Mouse (Mus musculus) kidney, embryonic 15.5 days (tissue): Measurements from ENCODE around the gene Cenpm. TPM values are rescaled to one million over a fixed set of nuclear protein-coding genes. Genes with fewer than 3 reads are reported as not detected.
"Not testable (repeated sequence)": the region's sequence is repeated elsewhere in the genome, so short reads cannot be mapped to it uniquely, and the experiment has no call there.

ENCODE experiments used
- ATAC-seq: fragments of 200-750 bp; cut with Nextera tagmentation; replicated peaks from 2 replicates; pipeline ENCODE4 v1.8.0; 2017; ENCODE audit warnings: moderate TSS enrichment; ENCODE audit not compliant: low FRiP score
- H3K27ac ChIP-seq: fragments of 300-500 bp; sonication (generic); 2 replicates; pipeline ENCODE4 v1.5.1; 2015; ENCODE audit warnings: mild to moderate bottlenecking, inconsistent platforms
- H3K27me3 ChIP-seq: fragments of 300-500 bp; sonication (generic); 2 replicates; pipeline ENCODE4 v1.6.1; 2015; ENCODE audit warnings: inconsistent platforms
- H3K36me3 ChIP-seq: fragments of 300-500 bp; sonication (generic); 2 replicates; pipeline ENCODE4 v1.6.1; 2015; ENCODE audit warnings: inconsistent platforms
- H3K4me1 ChIP-seq: fragments of 300-500 bp; sonication (generic); 2 replicates; pipeline ENCODE4 v1.6.1; 2015; ENCODE audit warnings: inconsistent platforms
- H3K4me2 ChIP-seq: fragments of 300-500 bp; sonication (generic); 2 replicates; pipeline ENCODE4 v1.6.1; 2015; ENCODE audit warnings: moderate library complexity, mild to moderate bottlenecking, inconsistent platforms
- H3K4me3 ChIP-seq: fragments of 300-500 bp; sonication (generic); replicated peaks from 2 replicates; pipeline ENCODE4 v1.5.1; 2015; ENCODE audit warnings: mild to moderate bottlenecking, inconsistent platforms
- H3K9ac ChIP-seq: fragments of 300-500 bp; sonication (generic); 2 replicates; pipeline ENCODE4 v1.6.1; 2015; ENCODE audit warnings: mild to moderate bottlenecking, inconsistent platforms
- H3K9me3 ChIP-seq: fragments of 300-500 bp; sonication (generic); replicated peaks from 2 replicates; pipeline ENCODE4 v1.6.1; 2016; ENCODE audit warnings: inconsistent platforms
- WGBS: fragments of 180-500 bp; shearing (Covaris S2); methylation state at CpG from one replicate; pipeline ENCODE4 v1.1.7; 2015; ENCODE audit warnings: mixed read lengths; 5-methylcytosine and 5-hydroxymethylcytosine counted together
- polyA plus RNA-seq: library from polyadenylated mRNA; unstranded; fragments of >200 nt; fragmentation: Nextera tagmentation; extraction: Ambion mirVana; gene quantifications from 2 replicates; pipeline ENCODE4 v1.2.1, GENCODE M21; 2015

Cenpm gene
- polyA plus RNA-seq, 1 experiment from 2014 or later, result 84.2 TPM

GRCm38 (mm10) chr15:82271201-82271600, 26.7 kb upstream of the Cenpm start:
- Histone ChIP-seq H3K27me3 (peaks cover 48% of the 10 kb centered on the region), H3K4me1 (peaks cover 17% of the 10 kb centered on the region), H3K9ac (no peak overlapping the region), H3K4me3 (no peak overlapping the region), H3K36me3 (no peaks in the 10 kb centered on the region), H3K4me2 (no peak overlapping the region), H3K27ac (no peak overlapping the region), H3K9me3 (no peaks in the 10 kb centered on the region)
- WGBS, result 0% methylated on average over 5 of the region's 5 CpGs
- no peak for ATAC-seq

- 87% methylated on average over 9 of the region's 9 CpGs for whole genome bisulfite sequencing
- H3K27ac ChIP-seq, result no peak overlapping the region
- no peak overlapping the region for H3K9ac ChIP-seq
- 0 out of 2 replicates have a peak, but pooled peaks cover 2% of the 10 kb centered on the region for H3K4me1 ChIP-seq
- no peaks in the 10 kb centered on the region for H3K36me3 ChIP-seq
- H3K27me3 ChIP-seq, result peaks cover 27% of the 10 kb centered on the region
- ATAC-seq, result no peak
- H3K9me3 ChIP-seq, result no peaks in the 10 kb centered on the region
- H3K4me3 ChIP-seq, result no peak overlapping the region
- H3K4me2 ChIP-seq, result no peak overlapping the region
Observed at GRCm38 (mm10) chr15:82268783-82269182, 24.2 kb upstream of the Cenpm start.

- Histone ChIP-seq H3K27me3 (peaks cover 21% of the 10 kb centered on the region), H3K4me2 (no peak overlapping the region), H3K36me3 (no peaks in the 10 kb centered on the region), H3K4me3 (no peak overlapping the region), H3K9ac (no peak overlapping the region), H3K9me3 (no peaks in the 10 kb centered on the region), H3K27ac (no peak overlapping the region), H3K4me1 (0 out of 2 replicates have a peak, but pooled peaks cover 2% of the 10 kb centered on the region)
- WGBS, result 20% methylated on average over 3 of the region's 3 CpGs
- ATAC-seq, result no peak
Observed at GRCm38 (mm10) chr15:82268185-82268584, 23.6 kb upstream of the Cenpm start.

GRCm38 (mm10) chr15:82266356-82266755, 21.8 kb upstream of the Cenpm start:
- Histone ChIP-seq H3K9me3 (no peaks in the 10 kb centered on the region), H3K4me3 (no peak overlapping the region), H3K27ac (no peak overlapping the region), H3K4me2 (no peak overlapping the region), H3K27me3 (peaks cover 5% of the 10 kb centered on the region), H3K9ac (no peak overlapping the region), H3K36me3 (no peaks in the 10 kb centered on the region), H3K4me1 (0 out of 2 replicates have a peak, but pooled peaks cover 2% of the 10 kb centered on the region)
- 14% methylated on average over 6 of the region's 6 CpGs for WGBS
- ATAC-seq, result no peak

GRCm38 (mm10) chr15:82259510-82259909, 15.0 kb upstream of the Cenpm start:
- H3K36me3 ChIP-seq, result no peaks in the 10 kb centered on the region
- no peaks in the 10 kb centered on the region for H3K9me3 ChIP-seq
- no peak overlapping the region for H3K9ac ChIP-seq
- H3K27ac ChIP-seq, result no peak overlapping the region
- H3K27me3 ChIP-seq, result 0 out of 2 replicates have a peak, but pooled peaks cover 7% of the 10 kb centered on the region
- WGBS, result 14% methylated on average over 16 of the region's 16 CpGs
- ATAC-seq, result no peak; the same call in 1 of the 2 replicates
- H3K4me2 ChIP-seq, result no peak overlapping the region
- H3K4me3 ChIP-seq, result no peak overlapping the region
- no peaks in the 10 kb centered on the region for H3K4me1 ChIP-seq

- Histone ChIP-seq H3K4me1 (no peaks in the 10 kb centered on the region), H3K9me3 (no peaks in the 10 kb centered on the region), H3K27ac (no peak overlapping the region), H3K4me3 (no peak overlapping the region), H3K27me3 (0 out of 2 replicates have a peak, but pooled peaks cover 7% of the 10 kb centered on the region), H3K36me3 (no peaks in the 10 kb centered on the region), H3K4me2 (no peak overlapping the region), H3K9ac (no peak overlapping the region)
- no peak for ATAC-seq
- WGBS, result 29% methylated on average over 10 of the region's 10 CpGs
Observed at GRCm38 (mm10) chr15:82255944-82256383, 11.4 kb upstream of the Cenpm start.

GRCm38 (mm10) chr15:82255248-82255647, 10.7 kb upstream of the Cenpm start:
- no peaks in the 10 kb centered on the region for H3K9me3 ChIP-seq
- H3K4me3 ChIP-seq, result no peak overlapping the region
- H3K9ac ChIP-seq, result no peak overlapping the region
- 58% methylated on average over 4 of the region's 4 CpGs for WGBS
- no peak for ATAC-seq
- no peak overlapping the region for H3K27ac ChIP-seq
- no peaks in the 10 kb centered on the region for H3K4me1 ChIP-seq
- 0 out of 2 replicates have a peak, but pooled peaks cover 7% of the 10 kb centered on the region for H3K27me3 ChIP-seq
- no peaks in the 10 kb centered on the region for H3K36me3 ChIP-seq
- H3K4me2 ChIP-seq, result no peak overlapping the region

GRCm38 (mm10) chr15:82252097-82252496, 7.5 kb upstream of the Cenpm start, which contains the start of gene 1500009C09Rik:
TSS of gene 1500009C09Rik (plus strand) at chr15:82252397.
- H3K4me3 ChIP-seq, result no peak within 1 kb of the TSS
- 0 out of 2 replicates have a peak, but pooled peaks cover 7% of the 10 kb centered on the region for H3K27me3 ChIP-seq
- no peak for ATAC-seq
- no peaks in the 10 kb centered on the region for H3K36me3 ChIP-seq
- H3K27ac ChIP-seq, result no peak within 1 kb of the TSS
- 86% methylated on average over 6 of the region's 6 CpGs for WGBS
- no peak within 1 kb of the TSS for H3K4me2 ChIP-seq
- H3K9ac ChIP-seq, result no peak within 1 kb of the TSS
- no peaks in the 10 kb centered on the region for H3K4me1 ChIP-seq
- H3K9me3 ChIP-seq, result no peaks in the 10 kb centered on the region

GRCm38 (mm10) chr15:82251579-82251978, 7.0 kb upstream of the Cenpm start:
- ATAC-seq, result no peak
- Histone ChIP-seq H3K4me3 (no peak overlapping the region), H3K4me2 (no peak overlapping the region), H3K27me3 (0 out of 2 replicates have a peak, but pooled peaks cover 7% of the 10 kb centered on the region), H3K36me3 (no peaks in the 10 kb centered on the region), H3K9me3 (no peaks in the 10 kb centered on the region), H3K4me1 (no peaks in the 10 kb centered on the region), H3K27ac (no peak overlapping the region), H3K9ac (no peak overlapping the region)
- 89% methylated on average over 3 of the region's 3 CpGs for WGBS

GRCm38 (mm10) chr15:82247131-82247776, 2.7 kb upstream of the Cenpm start:
- no peak overlapping the region for H3K9ac ChIP-seq
- no peak overlapping the region for H3K4me3 ChIP-seq
- H3K27ac ChIP-seq, result no peak overlapping the region
- no peaks in the 10 kb centered on the region for H3K36me3 ChIP-seq
- no peaks in the 10 kb centered on the region for H3K9me3 ChIP-seq
- WGBS, result 64% methylated on average over 3 of the region's 3 CpGs
- H3K4me1 ChIP-seq, result peaks cover 14% of the 10 kb centered on the region
- H3K27me3 ChIP-seq, result no peaks in the 10 kb centered on the region
- no peak for ATAC-seq
- no peak overlapping the region for H3K4me2 ChIP-seq

- not testable (repeated sequence) for H3K9me3 ChIP-seq, H3K27me3 ChIP-seq, ATAC-seq, H3K36me3 ChIP-seq
- Histone ChIP-seq H3K4me2 (peak overlapping the region; percentile 91), H3K27ac (peak overlapping the region; percentile 94), H3K9ac (peak overlapping the region; percentile 67), H3K4me1 (peaks cover 23% of the 10 kb centered on the region), H3K4me3 (peak overlapping the region; percentile 93)
- WGBS, result 21% methylated on average over 9 of the region's 9 CpGs
Observed at GRCm38 (mm10) chr15:82244805-82245161, 235 bp upstream of the Cenpm start.

- no peaks in the 10 kb centered on the region for H3K27me3 ChIP-seq
- peaks cover 23% of the 10 kb centered on the region for H3K4me1 ChIP-seq
- 2% methylated on average over 12 of the region's 12 CpGs for WGBS
- no peak for ATAC-seq
- H3K36me3 ChIP-seq, result peaks cover 11% of the 10 kb centered on the region
- peak overlapping the region; percentile 91 for H3K4me2 ChIP-seq
- H3K27ac ChIP-seq, result peak overlapping the region; percentile 94
- H3K4me3 ChIP-seq, result peak overlapping the region; percentile 93
- H3K9ac ChIP-seq, result peak overlapping the region; percentile 67
- no peaks in the 10 kb centered on the region for H3K9me3 ChIP-seq
Observed at GRCm38 (mm10) chr15:82243742-82244114, 820 bp downstream of the Cenpm start.
